Mouse (Mus musculus): ENCODE measurements around the gene Mcm10.

Gene Mcm10

DNA sequence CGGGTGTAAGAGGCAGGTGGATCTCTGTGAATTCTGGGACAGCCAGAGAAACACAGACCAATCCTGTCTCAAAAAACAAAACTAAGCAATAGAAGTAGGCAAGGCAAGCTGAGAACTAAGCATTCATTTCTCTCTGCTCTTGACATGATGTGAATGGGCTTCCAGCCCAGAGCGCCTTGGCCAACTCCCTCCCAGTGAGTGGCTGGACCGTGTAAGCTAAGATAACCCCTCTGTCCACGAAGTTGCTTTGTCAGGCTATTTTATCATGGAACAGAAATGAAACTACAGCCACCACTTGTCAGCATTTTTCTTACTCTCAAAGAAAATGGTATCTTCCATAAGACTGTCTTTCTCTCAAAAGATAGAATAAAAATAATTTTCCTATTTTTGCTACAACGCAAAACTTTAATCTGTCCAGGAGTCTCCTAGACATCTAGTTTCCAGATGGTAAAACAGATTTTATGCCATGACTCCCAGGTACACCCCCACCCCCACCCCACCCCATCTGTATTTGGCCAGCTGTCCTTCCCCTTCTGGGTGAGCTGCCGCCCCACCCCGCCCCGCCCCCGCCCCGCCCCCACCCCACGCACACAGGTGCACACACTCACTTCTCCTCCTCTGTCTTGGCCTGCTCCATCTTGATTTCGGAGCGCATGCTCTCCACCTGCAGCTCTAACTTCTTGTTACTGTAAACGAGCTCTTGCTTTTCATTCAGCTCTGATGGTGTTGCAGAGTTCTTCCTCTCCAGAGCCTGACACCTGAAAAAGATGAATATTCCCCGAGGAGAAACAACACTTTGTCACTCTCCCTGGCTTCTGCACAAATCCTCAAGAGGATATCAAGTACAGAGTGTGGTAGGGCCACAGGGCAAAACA, 21.2 kb upstream of the Mcm10 start:
- no peak for DNase-seq (ENCODE audit: extremely low read depth, insufficient read length, low spot score)

DNA sequence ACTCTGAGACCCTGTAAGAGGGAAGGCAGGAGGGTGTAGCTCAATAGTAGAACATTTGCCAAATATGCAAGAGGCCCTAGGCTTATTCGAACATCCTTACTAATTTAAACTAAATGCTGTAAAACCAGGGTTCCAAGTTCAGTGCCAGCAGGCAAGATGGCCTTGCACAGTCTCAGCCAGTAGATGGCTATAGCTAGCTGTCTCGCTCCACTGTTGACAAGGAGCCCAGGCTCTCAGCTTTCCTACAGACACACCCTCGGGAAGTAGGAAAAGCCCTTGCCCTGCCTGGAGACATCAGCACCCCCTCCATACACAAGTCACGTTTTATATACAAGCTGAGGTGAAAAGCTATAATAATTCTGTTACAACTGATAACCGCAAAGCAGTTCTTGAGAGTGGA, 20.1 kb upstream of the Mcm10 start:
- DNase-seq (ENCODE audit: extremely low read depth, insufficient read length, low spot score) = no peak

DNA sequence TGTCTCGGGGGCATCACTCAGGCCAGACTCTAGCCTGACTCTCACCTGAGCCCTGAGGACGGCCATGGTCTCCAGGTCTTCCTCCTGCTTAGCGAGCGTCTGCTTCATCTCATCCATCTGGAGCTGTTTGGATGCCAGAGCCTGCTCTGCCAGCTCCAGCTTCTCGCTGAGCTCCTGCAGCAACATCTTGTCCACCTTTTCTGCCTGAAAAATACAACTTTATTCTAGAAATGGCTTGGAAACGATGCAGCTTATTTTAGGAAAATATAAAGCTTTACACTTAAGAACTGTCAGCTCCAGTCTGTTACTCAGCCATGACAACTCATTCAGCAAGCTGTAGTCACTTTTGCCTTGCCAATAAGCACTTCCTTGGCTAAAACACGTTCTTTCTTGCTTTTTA, 18.6 kb upstream of the Mcm10 start:
- DNase-seq (ENCODE audit: extremely low read depth, insufficient read length, low spot score) = no peak

DNA sequence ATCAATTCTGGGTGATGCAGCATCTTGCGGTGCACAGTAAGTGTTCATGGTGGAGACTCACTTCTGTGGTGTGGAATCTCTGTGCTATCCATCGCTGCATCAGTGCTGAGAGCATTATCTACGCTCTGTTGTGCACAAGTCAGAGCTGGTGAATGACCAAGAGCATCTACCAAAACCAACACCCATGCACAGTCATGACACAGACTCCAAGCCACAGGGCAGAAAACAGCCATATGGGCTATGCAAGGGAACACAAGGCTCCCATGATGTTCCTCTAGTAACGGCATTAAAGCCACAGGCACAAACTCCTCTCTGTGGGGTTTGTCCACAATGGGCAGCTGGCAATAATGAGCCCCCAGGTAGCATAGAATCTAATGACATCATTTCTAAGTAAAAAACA, 17.2 kb upstream of the Mcm10 start:
- DNase-seq (ENCODE audit: extremely low read depth, insufficient read length, low spot score) = no peak

DNA sequence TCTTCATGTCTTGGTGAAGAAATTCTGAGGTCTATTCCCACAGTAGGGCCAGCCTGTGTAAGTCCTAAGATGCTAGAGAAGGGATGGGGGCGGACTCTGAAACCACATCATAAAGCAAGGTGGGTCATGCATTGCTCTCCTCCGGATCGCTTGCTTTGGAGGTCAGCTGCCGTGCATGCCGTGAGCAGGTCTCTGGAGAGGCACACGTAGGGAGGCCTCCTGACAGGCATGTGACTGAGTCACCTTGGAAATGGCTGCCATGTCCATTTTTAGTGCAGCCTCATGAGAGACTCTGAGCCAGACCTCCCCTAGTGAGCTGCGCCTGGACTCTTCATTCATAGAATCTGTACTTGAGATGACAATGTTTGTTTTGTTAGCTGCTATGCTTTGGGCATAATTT, 15.5 kb upstream of the Mcm10 start:
- DNase-seq (ENCODE audit: extremely low read depth, insufficient read length, low spot score) = no peak

GRCm38 (mm10) chr2:5027057-5027456, 14.5 kb upstream of the Mcm10 start:
- no peak for DNase-seq (ENCODE audit: extremely low read depth, insufficient read length, low spot score)

- DNase-seq (ENCODE audit: extremely low read depth, insufficient read length, low spot score) = no peak
Observed at GRCm38 (mm10) chr2:5025162-5025733, 12.7 kb upstream of the Mcm10 start.

GRCm38 (mm10) chr2:5023699-5024399, 11.3 kb upstream of the Mcm10 start:
- no peak for DNase-seq (ENCODE audit: extremely low read depth, insufficient read length, low spot score)

- no peak for DNase-seq (ENCODE audit: extremely low read depth, insufficient read length, low spot score)
Observed at GRCm38 (mm10) chr2:5023275-5023674, 10.7 kb upstream of the Mcm10 start.

- no peak for DNase-seq (ENCODE audit: extremely low read depth, insufficient read length, low spot score)
Observed at GRCm38 (mm10) chr2:5019708-5020107, 7.1 kb upstream of the Mcm10 start.

- no peak for DNase-seq (ENCODE audit: extremely low read depth, insufficient read length, low spot score)
Observed at GRCm38 (mm10) chr2:5016922-5017321, 4.3 kb upstream of the Mcm10 start.

DNA sequence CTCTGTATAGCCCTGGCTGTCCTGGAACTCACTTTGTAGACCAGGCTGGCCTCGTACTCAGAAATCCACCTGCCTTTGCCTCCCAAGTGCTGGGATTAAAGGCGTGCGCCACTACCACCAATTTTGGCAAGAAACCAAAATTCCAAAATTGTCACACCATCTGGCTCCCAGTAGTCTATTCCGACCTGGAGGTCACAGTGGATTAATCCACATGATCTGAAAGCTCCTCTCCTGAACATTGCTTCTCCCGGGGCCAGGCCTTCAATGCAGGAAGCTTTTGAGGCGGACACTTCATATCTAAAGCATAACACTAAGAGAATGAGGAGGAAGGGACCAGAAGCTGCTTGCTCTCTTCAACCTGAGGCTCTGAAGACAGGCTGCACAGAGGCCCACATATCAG, 2.9 kb upstream of the Mcm10 start:
- DNase-seq (ENCODE audit: extremely low read depth, insufficient read length, low spot score) = no peak

DNA sequence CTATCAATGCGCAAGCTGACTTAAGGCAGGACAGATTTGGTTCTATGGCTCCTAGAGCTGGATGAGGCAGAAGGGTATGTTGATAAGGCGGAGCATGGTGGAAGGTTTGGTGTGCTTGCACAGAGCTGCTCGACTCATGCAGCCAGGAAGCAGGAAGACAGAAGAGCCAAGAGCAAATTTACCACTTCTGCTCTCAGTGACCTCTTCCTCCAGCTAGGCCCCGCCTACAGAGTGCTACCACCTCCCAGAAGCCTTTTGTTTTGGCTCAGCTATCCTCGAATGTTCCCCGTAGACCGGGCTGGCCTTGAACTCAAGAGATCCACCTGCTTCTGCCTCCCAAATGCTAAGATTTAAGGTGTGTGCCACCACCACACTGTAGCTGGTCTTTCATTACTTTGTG, 2.0 kb upstream of the Mcm10 start:
- no peak for DNase-seq (ENCODE audit: extremely low read depth, insufficient read length, low spot score)

DNA sequence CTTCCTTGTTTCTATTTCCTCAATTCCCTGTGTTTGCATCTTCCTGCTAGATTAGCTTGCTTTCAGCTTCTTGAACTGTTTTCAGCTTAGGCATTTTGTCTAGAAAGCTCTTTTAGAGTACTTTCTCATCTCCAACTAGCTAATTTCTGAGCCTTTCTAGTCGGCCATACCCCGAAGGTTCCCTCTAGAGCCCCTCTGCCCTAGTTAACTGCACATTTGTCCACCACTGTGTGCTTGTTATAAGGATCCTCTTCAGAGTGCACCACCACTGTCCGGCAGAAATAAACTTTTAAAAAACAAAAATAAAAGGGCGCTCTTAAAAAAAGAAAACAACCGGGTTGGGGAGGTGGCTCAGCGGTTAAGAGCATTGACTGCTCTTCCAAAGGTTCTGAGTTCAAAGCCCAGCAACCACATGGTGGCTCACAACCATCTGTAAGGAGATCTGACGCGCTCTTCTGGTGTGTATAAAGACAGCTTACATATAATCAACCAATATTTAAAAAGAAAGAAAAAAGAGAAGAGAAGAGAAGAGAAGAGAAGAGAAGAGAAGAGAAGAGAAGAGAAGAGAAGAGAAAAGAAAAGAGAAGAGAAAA, 597 bp downstream of the Mcm10 start:
- DNase-seq (ENCODE audit: extremely low read depth, insufficient read length, low spot score) = peak; percentile 15

- DNase-seq (ENCODE audit: extremely low read depth, insufficient read length, low spot score) = no peak
Observed at GRCm38 (mm10) chr2:5007107-5007506, 5.5 kb downstream of the Mcm10 start.

- no peak for DNase-seq (ENCODE audit: extremely low read depth, insufficient read length, low spot score)
Observed at GRCm38 (mm10) chr2:5001266-5001665, 11.3 kb downstream of the Mcm10 start.

DNA sequence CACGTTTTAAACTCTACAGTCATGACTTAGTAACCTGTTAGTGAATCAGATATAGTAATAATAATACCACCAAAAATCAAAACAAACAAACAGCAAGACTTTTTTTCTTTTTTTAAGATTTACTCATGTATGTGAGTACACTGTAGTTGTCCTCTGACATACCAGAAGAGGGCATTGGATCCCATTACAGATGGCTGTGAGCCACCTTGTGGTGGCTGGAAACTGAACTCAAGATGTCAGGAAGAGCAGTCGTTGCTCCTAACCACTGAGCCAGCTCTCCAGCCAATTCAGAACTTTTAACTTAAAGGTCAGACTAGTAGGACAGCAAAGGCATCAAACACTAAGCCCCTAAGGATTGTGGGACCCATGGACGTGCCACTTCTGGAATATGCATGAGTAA, 13.7 kb downstream of the Mcm10 start:
- DNase-seq (ENCODE audit: extremely low read depth, insufficient read length, low spot score) = no peak

GRCm38 (mm10) chr2:4996421-4996824, 16.2 kb downstream of the Mcm10 start:
- no peak for DNase-seq (ENCODE audit: extremely low read depth, insufficient read length, low spot score)

GRCm38 (mm10) chr2:4995646-4996045, 16.9 kb downstream of the Mcm10 start:
- DNase-seq (ENCODE audit: extremely low read depth, insufficient read length, low spot score) = no peak

DNA sequence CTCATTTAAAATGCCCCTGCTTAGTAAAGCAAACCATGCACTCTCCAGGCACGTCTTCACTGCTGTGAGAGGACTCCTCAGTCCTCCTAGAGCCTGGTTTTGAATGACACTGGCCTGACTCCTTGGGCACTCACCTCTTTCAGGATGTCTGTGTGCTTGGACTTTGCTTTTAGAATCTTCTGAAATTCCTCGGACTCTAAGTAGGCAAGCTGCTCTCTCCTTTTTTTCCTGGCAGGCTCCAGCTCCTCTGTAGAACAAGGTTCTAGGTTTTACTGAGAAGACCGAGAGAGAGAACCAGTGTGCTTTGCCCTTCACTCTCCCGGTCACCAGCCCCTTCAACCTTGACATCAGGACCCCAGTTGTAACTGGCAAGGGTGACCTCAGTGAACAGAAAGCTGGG, 18.2 kb downstream of the Mcm10 start:
- DNase-seq (ENCODE audit: extremely low read depth, insufficient read length, low spot score) = no peak

DNA sequence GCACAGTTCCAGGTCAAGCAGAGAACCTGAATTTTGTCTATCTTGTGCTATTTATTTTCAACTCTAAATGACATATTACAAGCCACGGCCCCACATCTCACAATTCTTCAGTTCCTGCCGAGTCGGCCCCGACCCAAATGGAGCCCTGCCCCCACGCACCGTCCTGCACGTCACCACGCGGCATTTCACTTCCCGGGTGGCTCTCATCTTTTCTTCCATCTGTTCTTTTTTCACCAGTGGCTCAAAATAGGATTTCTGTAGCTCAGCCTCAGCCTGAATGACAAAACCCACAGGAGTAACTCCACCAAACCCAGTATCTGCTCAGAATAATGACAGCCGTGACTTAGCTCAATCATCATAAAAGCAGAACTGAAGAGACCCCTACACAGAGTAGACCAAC, 19.0 kb downstream of the Mcm10 start:
- DNase-seq (ENCODE audit: extremely low read depth, insufficient read length, low spot score) = no peak
